Mouse (Mus musculus) embryo, embryonic 9.5 days (tissue): ENCODE data around the gene Nkg7.

Source experiments
- DNase-seq: peaks from one replicate; pipeline ENCODE4 v3.0.0-alpha.2; 2017; ENCODE audit errors: extremely low spot score

Gene Nkg7

GRCm38 (mm10) chr7:43436341-43437255 lies at the start of gene Nkg7:
TSS of gene Nkg7 (plus strand) at chr7:43437073.
- no peak for DNase-seq

- no peak for DNase-seq
Observed at GRCm38 (mm10) chr7:43392349-43393121, 44.3 kb upstream of the Nkg7 start.

GRCm38 (mm10) chr7:43399501-43399900 lies 37.4 kb upstream of the Nkg7 start:
- DNase-seq = no peak

DNA sequence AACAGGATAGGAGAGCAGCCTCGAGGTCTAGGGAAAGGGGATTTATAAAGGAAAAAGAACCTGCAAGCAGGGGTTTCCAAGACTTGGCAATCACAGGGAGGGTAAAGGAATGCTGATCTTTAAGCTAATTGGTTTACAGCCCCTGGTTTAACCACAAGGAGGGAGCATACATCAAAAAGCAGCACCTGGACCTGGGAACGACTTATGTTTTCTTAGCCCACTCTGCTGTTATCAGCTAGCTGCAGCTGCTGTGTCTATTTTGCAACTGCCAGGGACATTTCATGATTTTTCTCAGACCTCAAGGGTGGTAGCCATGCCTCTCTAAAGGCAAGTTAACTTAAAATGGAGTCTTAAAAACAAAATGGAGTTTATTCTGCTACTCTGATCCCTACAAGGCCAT lies 34.2 kb upstream of the Nkg7 start:
- DNase-seq = no peak

GRCm38 (mm10) chr7:43407573-43407972 lies 29.3 kb upstream of the Nkg7 start:
- no peak for DNase-seq

- no peak for DNase-seq
Observed at GRCm38 (mm10) chr7:43408131-43408553, 28.7 kb upstream of the Nkg7 start, which contains the start of gene Siglecg. TSS of gene Siglecg (plus strand) at chr7:43408204.

- DNase-seq = no peak
Observed at GRCm38 (mm10) chr7:43409084-43409483, 27.8 kb upstream of the Nkg7 start.

- peak; percentile 36 for DNase-seq
Observed at GRCm38 (mm10) chr7:43411724-43412123, 25.1 kb upstream of the Nkg7 start.

DNA sequence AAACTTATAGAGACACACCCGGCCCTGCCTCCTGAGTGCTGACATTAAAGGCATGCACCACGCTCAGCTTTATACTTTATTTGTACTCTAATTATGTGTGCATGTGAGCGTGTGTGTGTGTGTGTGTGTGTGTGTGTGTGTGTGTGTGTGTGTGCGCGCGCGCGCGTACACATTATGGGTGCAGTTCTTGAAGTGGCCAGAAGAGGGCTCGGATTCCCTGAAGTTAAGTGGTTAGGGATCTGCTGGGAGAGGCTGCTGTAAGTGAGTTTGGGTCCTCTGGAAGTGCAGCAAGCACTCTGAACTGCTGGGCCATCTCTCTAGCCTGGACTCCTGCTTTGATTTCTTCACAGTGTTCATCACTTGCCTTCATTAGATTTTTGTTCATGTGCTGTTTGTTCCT lies 19.6 kb upstream of the Nkg7 start:
- no peak for DNase-seq

GRCm38 (mm10) chr7:43422995-43423617 lies 13.8 kb upstream of the Nkg7 start:
- DNase-seq = peak; percentile 82

- no peak for DNase-seq
Observed at GRCm38 (mm10) chr7:43423991-43424625, 12.8 kb upstream of the Nkg7 start.

- DNase-seq = no peak
Observed at GRCm38 (mm10) chr7:43427406-43427805, 9.5 kb upstream of the Nkg7 start, which contains the start of gene Lim2. TSS of gene Lim2 (plus strand) at chr7:43427670.

DNA sequence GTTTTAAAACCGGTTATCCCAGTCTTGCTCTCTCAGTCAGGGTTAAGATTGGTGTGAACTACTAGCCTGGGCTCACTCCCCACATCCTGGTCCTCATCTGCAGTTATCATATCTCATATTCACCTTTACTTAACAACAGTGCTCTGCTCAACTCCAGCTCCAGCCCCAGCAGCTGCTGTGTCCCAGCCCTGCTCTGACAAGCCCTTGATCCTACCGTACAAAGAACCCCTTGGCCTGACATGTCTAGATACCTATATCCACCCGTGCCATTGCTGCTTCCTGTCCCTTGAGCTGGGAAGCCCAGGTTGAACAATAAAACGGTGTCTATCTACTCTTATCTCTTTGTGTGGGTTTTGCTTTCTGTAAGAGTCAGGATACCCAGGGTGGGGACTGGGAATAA lies 7.4 kb upstream of the Nkg7 start:
- DNase-seq = no peak

GRCm38 (mm10) chr7:43432891-43433290 lies 4.0 kb upstream of the Nkg7 start:
- DNase-seq = no peak

- no peak for DNase-seq
Observed at GRCm38 (mm10) chr7:43434676-43435075, 2.2 kb upstream of the Nkg7 start.

- no peak for DNase-seq
Observed at GRCm38 (mm10) chr7:43438611-43439010, 1.7 kb downstream of the Nkg7 start.

GRCm38 (mm10) chr7:43440482-43440881 lies 3.6 kb downstream of the Nkg7 start, which contains the start of gene Cldnd2:
TSS of gene Cldnd2 (plus strand) at chr7:43440782.
- DNase-seq = no peak

- no peak for DNase-seq
Observed at GRCm38 (mm10) chr7:43441071-43441470, 4.2 kb downstream of the Nkg7 start.

- DNase-seq = no peak
Observed at GRCm38 (mm10) chr7:43442684-43443083, 5.8 kb downstream of the Nkg7 start.

- peak; percentile 79 for DNase-seq
Observed at GRCm38 (mm10) chr7:43443126-43443916, 6.4 kb downstream of the Nkg7 start.

DNA sequence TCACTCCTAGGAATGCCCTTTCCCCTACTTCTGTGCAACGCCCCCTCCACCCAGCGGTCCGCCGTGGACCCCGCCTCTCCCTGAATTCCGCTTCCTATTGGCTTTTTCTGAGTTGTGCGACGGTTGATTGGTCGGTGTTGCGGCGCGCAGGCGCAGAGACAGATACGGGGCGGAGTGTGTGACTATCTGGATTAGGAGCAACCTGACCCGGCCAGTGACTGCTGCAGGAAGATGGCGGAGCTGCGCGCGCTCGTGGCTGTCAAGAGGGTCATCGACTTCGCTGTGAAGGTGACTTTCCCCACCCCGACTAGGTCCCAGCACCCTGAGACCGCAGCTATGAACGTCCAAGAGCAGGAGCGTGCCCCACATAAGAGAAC lies 7.0 kb downstream of the Nkg7 start, which contains the start of the genes Etfb and Gm45233:
Etfb (plus strand) TSS at position 167 of the 377 bp plus-strand sequence.
Gm45233 (plus strand) TSS at position 212 of the 377 bp plus-strand sequence.
- DNase-seq = peak; percentile 92
